Mouse (Mus musculus) liver, postnatal 0 days (tissue): ENCODE results near the gene 4930507D05Rik. TPM values are rescaled to one million over a fixed set of nuclear protein-coding genes. Genes with fewer than 3 reads are reported as not detected.
A peak's percentile ranks its signal among the peaks of the same experiment; 100 is the strongest.

Experiments
- ATAC-seq: fragments of 200-750 bp; cut with Nextera tagmentation; 2 replicates; pipeline ENCODE4 v1.8.0; 2017; ENCODE audit warnings: mild to moderate bottlenecking, moderate library complexity
- DNase-seq: peaks from one replicate; pipeline ENCODE4 v3.0.0-alpha.2; 2016
- H3K27ac ChIP-seq: fragments of 300-500 bp; sonication (generic); 2 replicates; pipeline ENCODE4 v1.5.1; 2014; ENCODE audit warnings: antibody characterized with exemption, moderate library complexity, mild to moderate bottlenecking, low read depth
- H3K27me3 ChIP-seq: fragments of 300-500 bp; sonication (generic); 2 replicates; pipeline ENCODE4 v1.6.1; 2014; ENCODE audit warnings: low read length, control low read depth, mixed read lengths; ENCODE audit not compliant: insufficient read depth
- H3K36me3 ChIP-seq: fragments of 300-500 bp; sonication (generic); replicated peaks from 2 replicates; pipeline ENCODE4 v1.6.1; 2014; ENCODE audit warnings: mild to moderate bottlenecking, control low read depth, low read length, moderate library complexity, mixed read lengths; ENCODE audit not compliant: insufficient read depth
- H3K4me1 ChIP-seq: fragments of 300-500 bp; sonication (generic); 2 replicates; pipeline ENCODE4 v1.6.1; 2014; ENCODE audit warnings: antibody characterized with exemption, mild to moderate bottlenecking, control low read depth; ENCODE audit not compliant: insufficient read depth
- H3K4me2 ChIP-seq: fragments of 300-500 bp; sonication (generic); 2 replicates; pipeline ENCODE4 v1.6.1; 2014; ENCODE audit warnings: low read depth, mild to moderate bottlenecking, low read length, moderate library complexity, mixed read lengths
- H3K4me3 ChIP-seq: fragments of 300-500 bp; sonication (generic); 2 replicates; pipeline ENCODE4 v1.5.1; 2014; ENCODE audit warnings: low read depth, low read length
- H3K9ac ChIP-seq: fragments of 300-500 bp; sonication (generic); replicated peaks from 2 replicates; pipeline ENCODE4 v1.6.1; 2014; ENCODE audit warnings: mild to moderate bottlenecking, moderate library complexity
- H3K9me3 ChIP-seq: fragments of 300-500 bp; sonication (generic); 2 replicates; pipeline ENCODE4 v1.6.1; 2016; ENCODE audit warnings: mild to moderate bottlenecking, control low read depth, low read length, mixed read lengths
- CTCF ChIP-seq: sonication (generic); IDR thresholded peaks from 2 replicates; pipeline ENCODE4 v1.5.1; 2016; ENCODE audit warnings: antibody characterized with exemption, low read depth
- EP300 ChIP-seq: IDR thresholded peaks from 2 replicates; pipeline ENCODE4 v1.6.1; 2016; ENCODE audit warnings: antibody characterized with exemption, low read depth, mild to moderate bottlenecking
- WGBS: fragments of 180-500 bp; shearing (Covaris S2); extraction: QIAGEN DNeasy Blood & Tissue Kit; methylation state at CpG from one replicate; pipeline ENCODE4 v1.1.7; 2014; ENCODE audit not compliant: insufficient replicate concordance; 5-methylcytosine and 5-hydroxymethylcytosine counted together
- polyA plus RNA-seq: library from polyadenylated mRNA; unstranded; fragments of >200 nt; fragmentation: Nextera tagmentation; extraction: Ambion mirVana; gene quantifications from 2 replicates; pipeline ENCODE4 v1.2.1, GENCODE M21; 2015

4930507D05Rik gene
- 0.12 TPM in 1 of 2 replicates, not detected in the other for polyA plus RNA-seq

DNA sequence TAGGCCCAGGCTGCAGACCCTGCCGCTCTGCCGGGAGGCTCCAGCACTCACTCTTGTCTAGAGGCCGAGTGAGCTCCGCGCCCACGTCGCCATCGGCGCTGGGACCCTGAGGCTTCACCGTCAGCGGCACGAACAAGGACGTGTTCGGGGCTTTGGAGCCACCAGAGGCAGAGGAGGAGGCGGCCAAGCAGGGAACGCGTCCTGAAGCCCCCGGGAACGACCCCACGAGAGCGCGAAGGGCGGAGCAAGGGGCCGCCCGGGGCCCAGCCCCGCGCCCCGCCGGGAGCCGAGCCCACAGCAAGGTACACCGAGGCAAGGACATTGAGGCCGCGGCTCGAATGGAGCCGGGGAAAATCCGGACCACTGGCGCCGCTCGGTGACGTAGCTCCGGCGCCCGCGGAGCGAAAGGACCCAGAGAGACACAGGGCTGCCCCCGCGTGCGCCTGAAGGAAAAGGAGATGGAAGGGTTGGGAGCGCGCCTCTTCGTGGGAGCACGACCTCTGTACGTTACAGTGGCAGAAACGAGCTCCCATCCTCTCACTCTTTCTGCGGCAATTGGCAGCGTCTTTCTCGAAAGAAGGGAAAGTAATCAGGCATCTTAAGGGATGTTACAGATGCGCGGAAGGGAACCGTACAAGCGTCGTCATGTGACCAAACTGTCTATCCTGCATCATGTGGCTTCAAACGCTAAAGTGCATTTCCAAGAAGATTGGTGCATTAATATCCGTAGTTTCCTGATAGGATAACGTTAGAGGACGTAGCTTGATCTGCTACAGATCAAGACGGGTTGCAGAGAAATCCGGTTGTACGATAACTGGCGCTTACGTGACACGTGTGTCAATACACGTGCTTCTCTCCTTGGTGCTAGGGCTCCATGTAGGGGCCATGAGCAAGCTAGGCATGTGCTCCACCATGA lies at the start of gene 4930507D05Rik, which contains the start of gene Supv3l1:
Gene 4930507D05Rik (plus strand): TSS at position 126 of the 916 bp plus-strand sequence.
Gene Supv3l1 (minus strand): TSS at position 375 of the 916 bp plus-strand sequence.
- under 1% methylated on average over 72 of the region's 73 CpGs for WGBS
- peaks cover 29% of the 10 kb centered on the region for H3K36me3 ChIP-seq
- peak within 1 kb of the TSS; percentile 98 for H3K9ac ChIP-seq
- peaks cover 14% of the 10 kb centered on the region for H3K4me1 ChIP-seq
- ATAC-seq: peak; percentile 90
- peak; percentile 92 for DNase-seq
- peak within 1 kb of the TSS; percentile 96 for H3K4me3 ChIP-seq
- peak within 1 kb of the TSS; percentile 85 for H3K27ac ChIP-seq
- no peak for TF ChIP-seq CTCF
- peak; percentile 78 for TF ChIP-seq EP300
- no peaks in the 10 kb centered on the region for H3K27me3 ChIP-seq
- H3K4me2 ChIP-seq: peak within 1 kb of the TSS; percentile 81
- H3K9me3 ChIP-seq: no peaks in the 10 kb centered on the region

DNA sequence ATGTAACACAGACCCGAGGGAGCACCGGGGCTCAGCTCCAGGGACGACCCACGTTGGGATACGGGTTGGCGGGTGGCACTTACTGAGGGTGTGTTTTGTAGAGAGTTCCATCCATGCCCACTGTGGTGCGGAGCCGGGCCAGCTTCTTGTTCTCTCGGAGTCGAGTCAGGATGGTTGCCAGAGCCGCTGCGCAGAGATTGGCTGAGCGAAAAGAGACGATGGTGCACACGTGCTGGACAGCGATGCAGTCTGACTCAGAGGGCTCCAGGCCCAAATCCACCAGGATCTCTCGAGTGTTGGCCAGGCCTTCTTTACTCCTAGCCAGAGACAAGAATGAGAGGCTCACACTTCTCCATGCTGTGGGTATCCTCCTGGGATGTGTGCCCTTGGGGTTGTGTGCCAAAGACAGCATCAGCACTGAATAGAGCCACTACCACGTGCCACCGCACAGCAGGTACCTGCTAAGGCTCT lies 47.6 kb upstream of the 4930507D05Rik start:
- Histone ChIP-seq H3K4me3 (no peak overlapping the region), H3K36me3 (no peaks in the 10 kb centered on the region), H3K9ac (no peak overlapping the region), H3K9me3 (no peaks in the 10 kb centered on the region), H3K27ac (no peak overlapping the region), H3K4me2 (no peak overlapping the region), H3K4me1 (no peaks in the 10 kb centered on the region), H3K27me3 (no peaks in the 10 kb centered on the region)
- DNase-seq (no peak), ATAC-seq (no peak)
- no peak for TF ChIP-seq EP300
- TF ChIP-seq CTCF: no peak
- 86% methylated on average over 19 of the region's 19 CpGs for WGBS

DNA sequence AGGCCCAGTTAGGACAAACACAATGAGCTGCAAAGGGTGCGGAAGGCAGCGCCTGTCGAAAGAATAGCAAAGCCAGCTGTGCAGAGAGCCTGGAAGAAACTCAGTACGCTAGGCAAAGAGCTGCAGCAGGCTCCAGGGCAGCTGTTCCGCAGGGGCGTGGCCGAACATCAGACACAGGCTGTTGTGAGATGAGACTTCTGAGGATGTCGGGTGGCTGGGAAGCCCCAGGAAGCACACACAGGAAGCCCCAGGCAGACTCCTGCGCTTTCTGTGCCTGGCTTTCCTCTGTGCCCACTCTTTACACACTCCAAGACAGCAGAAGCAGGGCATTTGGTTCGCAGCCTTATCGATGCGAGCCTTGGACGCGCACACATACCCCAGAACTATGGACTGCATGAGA lies 44.4 kb upstream of the 4930507D05Rik start:
- Histone ChIP-seq H3K9ac (no peak overlapping the region), H3K4me2 (no peak overlapping the region), H3K36me3 (no peaks in the 10 kb centered on the region), H3K9me3 (no peaks in the 10 kb centered on the region), H3K27ac (no peak overlapping the region), H3K4me3 (no peak overlapping the region), H3K4me1 (no peaks in the 10 kb centered on the region), H3K27me3 (no peaks in the 10 kb centered on the region)
- WGBS: 60% methylated on average over 14 of the region's 14 CpGs
- ATAC-seq (no peak), DNase-seq (no peak)
- TF ChIP-seq EP300: no peak
- no peak for TF ChIP-seq CTCF

DNA sequence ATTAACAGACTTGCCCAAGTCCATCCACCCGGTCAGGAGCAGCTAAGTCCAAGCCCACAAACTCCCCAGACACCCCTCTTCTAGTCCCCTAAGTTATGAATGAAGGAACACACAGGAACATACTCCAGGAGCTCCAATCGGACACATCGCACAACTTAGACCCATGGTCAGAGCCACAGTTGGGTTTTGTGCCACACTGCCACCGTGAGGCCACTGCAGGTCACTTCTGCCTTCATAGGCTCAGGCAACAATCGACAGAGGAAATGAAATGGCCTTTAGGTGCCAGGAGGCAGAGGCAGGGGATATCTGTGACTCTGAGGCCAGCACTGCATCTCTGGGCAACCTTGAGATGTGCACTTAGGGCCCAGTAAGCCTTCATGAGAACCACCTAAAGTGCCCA lies 38.3 kb upstream of the 4930507D05Rik start:
- Histone ChIP-seq H3K4me1 (peaks cover 5% of the 10 kb centered on the region), H3K27ac (no peak overlapping the region), H3K27me3 (no peaks in the 10 kb centered on the region), H3K9ac (no peak overlapping the region), H3K4me3 (no peak overlapping the region), H3K4me2 (no peak overlapping the region), H3K36me3 (no peaks in the 10 kb centered on the region), H3K9me3 (no peaks in the 10 kb centered on the region)
- TF ChIP-seq EP300: no peak
- TF ChIP-seq CTCF: peak; percentile 93
- DNase-seq: peak; percentile 72
- WGBS: 14% methylated on average over 5 of the region's 5 CpGs
- ATAC-seq: 0 out of 2 replicates have a peak, but pooled peaks have one; percentile 48

DNA sequence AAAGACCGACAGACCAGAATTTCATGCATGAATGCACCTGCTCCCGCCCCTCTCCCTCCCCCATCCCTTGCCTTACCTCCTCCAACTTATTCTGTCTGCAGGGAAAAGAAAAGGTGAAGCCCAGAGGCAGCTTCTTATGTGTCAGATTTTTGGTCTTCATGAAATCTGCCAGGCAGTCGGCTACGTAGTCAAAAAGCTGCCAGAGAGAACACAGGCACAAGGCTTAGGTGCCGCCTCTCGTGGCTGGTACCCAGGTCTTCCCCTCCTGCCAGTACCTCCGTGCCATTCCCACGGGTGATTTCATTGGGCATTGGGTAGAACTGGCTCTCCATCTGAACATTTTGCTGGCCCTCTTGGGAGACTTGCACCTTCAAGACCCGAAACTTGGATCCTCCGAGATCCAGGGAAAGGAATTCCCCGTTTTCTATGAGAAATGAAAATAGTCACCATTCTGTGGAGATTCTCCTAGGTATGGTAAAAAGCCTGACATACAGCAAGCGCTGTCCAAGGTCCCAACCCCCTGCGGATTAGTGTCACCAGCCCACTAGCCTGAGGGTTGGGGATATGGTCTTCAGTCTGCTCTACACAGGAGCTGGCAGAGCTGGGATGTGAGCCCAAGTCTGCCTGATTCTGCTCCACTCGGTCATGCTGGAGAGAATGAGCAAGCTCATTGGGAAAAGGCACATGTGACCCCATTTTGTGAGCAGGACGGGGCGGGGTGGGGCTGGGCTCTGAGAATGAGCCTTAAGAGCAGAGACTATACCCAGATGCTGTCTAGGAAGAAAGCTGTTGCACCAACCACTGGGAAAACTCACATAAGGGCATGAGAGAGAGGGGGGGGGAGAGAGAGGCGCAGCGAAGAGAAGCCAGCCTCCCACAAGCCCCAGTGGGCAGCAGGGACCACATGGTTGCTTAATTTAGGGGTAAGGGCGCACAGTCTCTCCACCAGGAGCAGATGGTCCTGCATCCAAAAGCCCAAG lies 37.6 kb upstream of the 4930507D05Rik start:
- no peaks in the 10 kb centered on the region for H3K27me3 ChIP-seq
- H3K4me2 ChIP-seq: no peak overlapping the region
- TF ChIP-seq CTCF (no peak), EP300 (no peak)
- no peaks in the 10 kb centered on the region for H3K36me3 ChIP-seq
- DNase-seq (no peak), ATAC-seq (no peak)
- H3K27ac ChIP-seq: no peak overlapping the region
- H3K4me3 ChIP-seq: no peak overlapping the region
- WGBS: 70% methylated on average over 19 of the region's 19 CpGs
- no peaks in the 10 kb centered on the region for H3K9me3 ChIP-seq
- no peak overlapping the region for H3K9ac ChIP-seq
- H3K4me1 ChIP-seq: peaks cover 5% of the 10 kb centered on the region
